Mouse (Mus musculus): ENCODE data around the gene C330007P06Rik.
A peak's percentile ranks its signal among the peaks of the same experiment; 100 is the strongest.

DNA sequence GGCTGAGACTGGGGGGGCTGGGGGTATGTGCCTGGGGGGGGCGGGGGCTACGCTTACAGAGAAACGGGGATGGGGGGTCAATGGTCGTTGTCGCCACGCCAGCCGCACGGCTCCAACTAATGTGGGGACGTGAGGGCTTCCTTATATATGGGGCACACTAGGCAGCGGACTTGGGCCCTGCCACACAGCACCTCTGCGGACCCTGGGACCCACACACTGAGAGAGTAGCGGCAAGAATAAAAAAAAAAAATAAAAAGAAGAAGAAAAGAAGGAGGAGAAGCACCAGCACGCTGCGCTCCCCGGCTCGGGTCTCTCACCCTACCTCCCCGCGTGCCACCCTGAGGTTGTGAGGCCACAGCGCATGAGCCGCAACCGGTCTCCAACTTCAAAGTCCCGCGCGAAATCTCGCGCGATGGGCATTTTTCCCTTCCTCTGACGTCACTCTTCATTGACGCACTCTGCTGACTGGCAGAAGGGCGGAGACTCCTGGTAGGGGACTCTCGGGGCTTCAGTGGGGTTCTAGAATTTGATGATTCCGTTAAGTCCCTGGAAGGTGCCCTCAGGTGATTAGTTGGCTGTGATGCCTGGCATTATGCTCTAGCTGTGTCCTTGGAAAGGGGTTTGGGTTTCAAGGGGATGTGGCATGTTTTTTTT, 29.3 kb upstream of the C330007P06Rik start:
- TF ChIP-seq EP300 (IDR thresholded peaks at IDR 0.05; ENCODE audit: low read depth) = peak; percentile 54; the same call in 1 of the 2 replicates
- no peak for TF ChIP-seq CTCF (IDR thresholded peaks at IDR 0.05; ENCODE audit: low read depth)

Data from liver, postnatal 0 days (tissue).